Mouse (Mus musculus) heart, embryonic 15.5 days (tissue): ENCODE results near the gene Cfap161. TPM values are rescaled to one million over a fixed set of nuclear protein-coding genes. Genes with fewer than 3 reads are reported as not detected.

ENCODE experiments used
- ATAC-seq: fragments of 200-750 bp; cut with Nextera tagmentation; replicated peaks from 2 replicates; pipeline ENCODE4 v1.8.0; 2017; ENCODE audit warnings: low read depth, moderate TSS enrichment; ENCODE audit not compliant: insufficient number of reproducible peaks, insufficient read depth, low FRiP score
- H3K27ac ChIP-seq: fragments of 300-500 bp; sonication (generic); 2 replicates; pipeline ENCODE4 v1.5.1; 2015; ENCODE audit warnings: mild to moderate bottlenecking, inconsistent platforms
- H3K27me3 ChIP-seq: fragments of 300-500 bp; sonication (generic); 2 replicates; pipeline ENCODE4 v1.6.1; 2015; ENCODE audit warnings: inconsistent platforms
- H3K36me3 ChIP-seq: fragments of 300-500 bp; sonication (generic); 2 replicates; pipeline ENCODE4 v1.6.1; 2015; ENCODE audit warnings: mild to moderate bottlenecking, inconsistent platforms
- H3K4me1 ChIP-seq: fragments of 300-500 bp; sonication (generic); replicated peaks from 2 replicates; pipeline ENCODE4 v1.6.1; 2015; ENCODE audit warnings: inconsistent platforms
- H3K4me2 ChIP-seq: fragments of 300-500 bp; sonication (generic); 2 replicates; pipeline ENCODE4 v1.6.1; 2015; ENCODE audit warnings: inconsistent platforms, mild to moderate bottlenecking, moderate library complexity
- H3K4me3 ChIP-seq: fragments of 300-500 bp; sonication (generic); 2 replicates; pipeline ENCODE4 v1.5.1; 2015; ENCODE audit warnings: mild to moderate bottlenecking, inconsistent platforms
- H3K9ac ChIP-seq: fragments of 300-500 bp; sonication (generic); 2 replicates; pipeline ENCODE4 v1.6.1; 2015; ENCODE audit warnings: mild to moderate bottlenecking, inconsistent platforms
- H3K9me3 ChIP-seq: fragments of 300-500 bp; sonication (generic); replicated peaks from 2 replicates; pipeline ENCODE4 v1.6.1; 2016; ENCODE audit warnings: inconsistent platforms
- WGBS: fragments of 180-500 bp; shearing (Covaris S2); methylation state at CpG from one replicate; pipeline ENCODE4 v1.1.7; 2015; ENCODE audit warnings: mixed read lengths; 5-methylcytosine and 5-hydroxymethylcytosine counted together
- polyA plus RNA-seq: library from polyadenylated mRNA; unstranded; fragments of >200 nt; fragmentation: Nextera tagmentation; extraction: Ambion mirVana; gene quantifications from 2 replicates; pipeline ENCODE4 v1.2.1, GENCODE M21; 2015

The Cfap161 gene
- polyA plus RNA-seq, result 1.8 and 1.9 TPM in 2 replicates

GRCm38 (mm10) chr7:83794705-83795104, at the start of gene Cfap161:
TSS of gene Cfap161 (minus strand) at chr7:83794880.
- H3K4me1 ChIP-seq, result peaks cover 10% of the 10 kb centered on the region
- no peaks in the 10 kb centered on the region for H3K36me3 ChIP-seq
- 13% methylated on average over 14 of the region's 14 CpGs for WGBS
- no peak within 1 kb of the TSS for H3K4me3 ChIP-seq
- H3K9me3 ChIP-seq, result no peaks in the 10 kb centered on the region
- no peak within 1 kb of the TSS for H3K27ac ChIP-seq
- peak within 1 kb of the TSS; percentile 28 for H3K4me2 ChIP-seq
- H3K9ac ChIP-seq, result no peak within 1 kb of the TSS
- peak; percentile 60 for ATAC-seq
- no peaks in the 10 kb centered on the region for H3K27me3 ChIP-seq

DNA sequence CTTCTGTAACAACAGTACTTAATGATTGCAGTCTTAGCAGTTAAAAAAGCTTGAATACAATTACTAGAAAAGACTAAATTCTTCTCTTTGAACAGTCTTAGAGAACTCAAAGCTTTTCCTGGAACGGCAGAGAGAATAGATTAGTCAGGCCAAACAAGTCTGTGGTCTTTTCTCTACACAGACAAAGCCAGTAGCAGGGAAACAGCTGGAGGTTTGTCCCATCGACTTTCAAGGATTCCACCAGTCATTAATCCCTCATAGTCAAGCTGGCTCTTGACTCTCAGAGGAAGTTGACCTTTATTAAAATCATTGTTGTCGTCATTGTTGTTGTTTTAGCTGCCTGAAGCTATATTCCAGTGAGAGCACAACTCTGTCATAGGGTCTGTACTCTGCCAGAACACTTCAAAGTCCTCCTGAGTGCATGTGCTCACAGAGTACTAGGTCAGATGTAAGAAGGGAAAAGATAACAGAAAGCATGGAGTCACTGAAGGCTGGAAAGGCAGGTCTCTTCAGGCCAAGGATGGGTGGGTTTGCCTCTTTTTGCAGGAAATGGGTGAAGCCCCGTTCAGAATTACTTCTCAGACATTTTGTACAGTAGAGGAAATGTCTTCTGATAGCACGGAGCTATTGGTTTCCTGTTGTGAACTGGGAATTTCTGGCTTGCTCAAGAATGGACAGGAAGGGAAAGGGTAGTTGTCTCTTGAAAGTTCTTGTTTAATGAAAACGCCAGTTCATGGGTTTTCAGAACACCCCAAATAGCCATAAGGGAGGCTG, 48.0 kb upstream of the Cfap161 start:
- H3K27ac ChIP-seq, result peak overlapping the region; percentile 25; the same call in 1 of the 2 replicates
- no peak overlapping the region for H3K4me2 ChIP-seq
- no peaks in the 10 kb centered on the region for H3K36me3 ChIP-seq
- peaks cover 5% of the 10 kb centered on the region; the same call in 1 of the 2 replicates for H3K4me1 ChIP-seq
- no peak overlapping the region for H3K4me3 ChIP-seq
- no peaks in the 10 kb centered on the region for H3K27me3 ChIP-seq
- no peaks in the 10 kb centered on the region for H3K9me3 ChIP-seq
- ATAC-seq, result peak; percentile 35; the same call in 1 of the 2 replicates
- no peak overlapping the region for H3K9ac ChIP-seq
- whole genome bisulfite sequencing, result 46% methylated on average over 6 of the region's 6 CpGs

DNA sequence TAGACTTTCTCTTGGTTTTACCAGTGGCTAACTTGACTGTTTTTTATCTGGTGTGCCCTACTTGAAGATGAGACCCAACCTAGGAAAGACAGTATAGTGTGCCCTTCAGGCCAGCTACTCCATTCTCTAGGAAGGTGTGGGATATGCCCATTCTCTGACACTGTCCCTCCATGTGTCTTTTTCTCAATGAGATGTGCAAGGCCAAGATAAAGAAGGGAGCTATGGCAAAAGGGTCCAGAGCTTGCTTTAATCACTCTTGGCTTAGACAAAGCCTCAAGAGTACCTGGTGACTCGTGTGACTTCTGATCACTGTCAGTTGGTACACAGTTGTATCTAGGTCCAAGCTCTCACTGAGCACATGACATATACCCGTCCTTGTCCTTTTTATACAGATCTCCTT, 45.4 kb upstream of the Cfap161 start:
- no peaks in the 10 kb centered on the region for H3K36me3 ChIP-seq
- 71% methylated on average over 2 of the region's 2 CpGs for WGBS
- no peak overlapping the region for H3K4me2 ChIP-seq
- H3K9ac ChIP-seq, result no peak overlapping the region
- no peaks in the 10 kb centered on the region for H3K27me3 ChIP-seq
- no peak overlapping the region for H3K27ac ChIP-seq
- no peaks in the 10 kb centered on the region for H3K9me3 ChIP-seq
- no peak overlapping the region for H3K4me3 ChIP-seq
- peaks cover 5% of the 10 kb centered on the region; the same call in 1 of the 2 replicates for H3K4me1 ChIP-seq
- ATAC-seq, result no peak

DNA sequence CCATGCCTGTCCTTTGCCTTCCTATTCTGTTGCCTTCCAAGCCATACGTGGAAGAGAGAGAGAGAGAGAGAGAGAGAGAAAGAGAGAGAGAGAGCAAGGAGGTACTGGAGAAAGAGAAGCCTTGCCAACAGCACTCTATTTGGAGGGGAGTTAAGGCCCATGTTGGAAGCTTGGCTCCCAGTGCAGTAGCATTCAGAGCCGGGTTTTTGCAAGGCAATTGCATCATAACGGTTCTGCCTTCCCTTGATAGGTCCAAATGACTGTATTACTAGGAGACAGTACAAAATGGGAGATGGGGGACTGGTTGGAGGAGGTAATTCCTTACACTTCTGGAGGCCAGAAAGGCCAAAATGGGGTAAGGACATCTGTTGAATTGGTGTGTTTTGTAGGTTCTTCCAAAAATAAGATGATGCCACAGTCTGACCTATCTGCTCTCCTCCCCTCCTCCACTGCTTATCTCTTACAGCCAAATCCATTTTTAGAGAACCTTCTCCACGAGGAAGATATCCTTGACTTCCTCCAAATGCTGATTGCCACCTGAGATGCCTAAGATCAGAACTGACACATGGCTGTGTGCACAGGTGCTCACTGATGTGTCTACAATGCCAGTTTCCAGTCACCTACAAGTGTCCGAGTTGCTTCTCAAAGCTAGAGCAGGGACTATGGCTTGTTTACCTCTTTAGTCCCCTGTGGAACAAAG, 44.0 kb upstream of the Cfap161 start:
- Histone ChIP-seq H3K4me3 (no peak overlapping the region), H3K36me3 (no peaks in the 10 kb centered on the region), H3K27ac (no peak overlapping the region), H3K27me3 (no peaks in the 10 kb centered on the region), H3K4me1 (peaks cover 5% of the 10 kb centered on the region; the same call in 1 of the 2 replicates), H3K9me3 (no peaks in the 10 kb centered on the region), H3K9ac (no peak overlapping the region), H3K4me2 (no peak overlapping the region)
- WGBS, result 57% methylated on average over 5 of the region's 5 CpGs
- ATAC-seq, result no peak

DNA sequence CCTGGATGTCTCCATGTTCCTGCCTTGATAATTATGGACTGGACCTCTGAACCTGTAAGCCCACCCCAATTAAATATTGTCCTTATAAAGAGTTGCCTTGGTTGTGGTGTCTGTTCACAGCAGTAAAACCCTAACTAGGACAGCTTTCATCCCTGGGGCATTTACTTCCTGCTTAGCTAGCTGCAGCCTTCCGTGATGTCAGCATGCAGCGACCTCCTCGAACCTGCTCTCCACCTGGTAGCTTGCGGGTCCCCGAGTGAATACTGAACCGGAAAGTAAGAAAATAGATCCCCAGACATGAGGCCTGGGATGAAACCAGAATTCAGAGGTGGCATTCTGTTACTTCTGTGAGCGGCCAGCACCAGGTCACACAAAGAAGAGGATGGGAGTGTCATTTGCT, 34.7 kb upstream of the Cfap161 start:
- Histone ChIP-seq H3K36me3 (no peaks in the 10 kb centered on the region), H3K4me3 (no peak overlapping the region), H3K27ac (no peak overlapping the region), H3K27me3 (no peaks in the 10 kb centered on the region), H3K4me2 (no peak overlapping the region), H3K4me1 (no peaks in the 10 kb centered on the region), H3K9me3 (no peaks in the 10 kb centered on the region), H3K9ac (no peak overlapping the region)
- no peak for ATAC-seq
- 78% methylated on average over 7 of the region's 7 CpGs for WGBS

- Histone ChIP-seq H3K36me3 (no peaks in the 10 kb centered on the region), H3K27ac (no peak overlapping the region), H3K9me3 (no peaks in the 10 kb centered on the region), H3K4me1 (no peaks in the 10 kb centered on the region), H3K9ac (no peak overlapping the region), H3K4me2 (no peak overlapping the region), H3K27me3 (no peaks in the 10 kb centered on the region), H3K4me3 (no peak overlapping the region)
- 73% methylated on average over 10 of the region's 10 CpGs for WGBS
- no peak for ATAC-seq
Measured at GRCm38 (mm10) chr7:83827402-83828076, 32.9 kb upstream of the Cfap161 start.

DNA sequence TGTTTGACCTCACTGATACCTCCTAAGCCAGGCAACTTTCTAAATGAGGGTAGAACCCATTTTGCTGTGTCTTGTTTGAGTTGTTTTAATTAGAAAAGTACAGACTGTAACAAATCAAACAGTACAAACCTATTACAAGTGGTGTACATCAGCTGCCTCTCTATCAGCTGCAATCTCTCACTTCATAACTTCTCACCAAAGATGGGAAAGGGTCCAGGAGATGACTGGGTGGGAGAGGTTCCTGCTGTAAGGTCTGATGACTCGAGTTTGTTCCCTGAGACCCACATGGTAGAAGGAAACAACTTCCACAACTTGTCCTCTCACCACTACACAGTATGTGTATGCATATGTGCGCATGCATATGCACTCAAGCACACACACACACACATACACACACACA, 32.1 kb upstream of the Cfap161 start:
- ATAC-seq, result no peak

GRCm38 (mm10) chr7:83821951-83822350, 27.3 kb upstream of the Cfap161 start:
- no peak overlapping the region for H3K27ac ChIP-seq
- no peaks in the 10 kb centered on the region for H3K4me1 ChIP-seq
- H3K9ac ChIP-seq, result no peak overlapping the region
- H3K36me3 ChIP-seq, result no peaks in the 10 kb centered on the region
- ATAC-seq, result no peak
- WGBS, result 86% methylated on average over 2 of the region's 2 CpGs
- no peaks in the 10 kb centered on the region for H3K27me3 ChIP-seq
- no peaks in the 10 kb centered on the region for H3K9me3 ChIP-seq
- H3K4me3 ChIP-seq, result no peak overlapping the region
- no peak overlapping the region for H3K4me2 ChIP-seq

More for the DNA sequence above, 32.1 kb upstream of the Cfap161 start:
- Histone ChIP-seq H3K27ac (no peak overlapping the region), H3K9ac (no peak overlapping the region), H3K4me3 (no peak overlapping the region), H3K4me1 (no peaks in the 10 kb centered on the region), H3K9me3 (no peaks in the 10 kb centered on the region), H3K4me2 (no peak overlapping the region), H3K27me3 (no peaks in the 10 kb centered on the region), H3K36me3 (no peaks in the 10 kb centered on the region)
- WGBS, result 57% methylated on average over 2 of the region's 2 CpGs

DNA sequence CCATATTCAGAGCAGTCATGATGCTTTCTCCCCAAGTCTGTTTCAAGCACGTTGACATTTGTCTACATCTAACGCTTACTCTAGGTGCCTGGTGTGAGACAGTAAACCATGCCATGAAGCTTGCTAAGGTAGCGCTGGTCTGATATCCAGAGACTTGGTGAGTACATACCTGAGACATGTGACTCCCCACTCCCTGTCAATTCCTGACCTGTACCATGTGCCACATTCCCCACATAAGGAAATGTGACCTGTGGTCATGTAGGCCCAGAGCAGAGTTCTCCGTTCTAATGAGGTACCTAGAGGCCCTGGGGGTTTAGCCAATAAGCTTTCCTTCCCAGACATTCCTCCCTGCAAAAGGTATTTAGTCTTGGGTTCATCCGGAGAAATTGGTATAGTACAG, 22.2 kb upstream of the Cfap161 start:
- H3K9ac ChIP-seq, result no peak overlapping the region
- no peaks in the 10 kb centered on the region for H3K36me3 ChIP-seq
- 93% methylated on average over 5 of the region's 5 CpGs for WGBS
- H3K27me3 ChIP-seq, result no peaks in the 10 kb centered on the region
- H3K4me2 ChIP-seq, result no peak overlapping the region
- H3K4me3 ChIP-seq, result no peak overlapping the region
- no peak for ATAC-seq
- H3K27ac ChIP-seq, result no peak overlapping the region
- peaks cover 16% of the 10 kb centered on the region for H3K4me1 ChIP-seq
- H3K9me3 ChIP-seq, result no peaks in the 10 kb centered on the region

- H3K4me2 ChIP-seq, result no peak overlapping the region
- H3K4me3 ChIP-seq, result no peak overlapping the region
- no peaks in the 10 kb centered on the region for H3K9me3 ChIP-seq
- WGBS, result 76% methylated on average over 1 of the region's 1 CpGs
- no peak overlapping the region for H3K9ac ChIP-seq
- no peaks in the 10 kb centered on the region for H3K36me3 ChIP-seq
- no peak for ATAC-seq
- no peak overlapping the region for H3K27ac ChIP-seq
- peaks cover 16% of the 10 kb centered on the region for H3K4me1 ChIP-seq
- H3K27me3 ChIP-seq, result no peaks in the 10 kb centered on the region
Measured at GRCm38 (mm10) chr7:83815646-83816045, 21.0 kb upstream of the Cfap161 start.

DNA sequence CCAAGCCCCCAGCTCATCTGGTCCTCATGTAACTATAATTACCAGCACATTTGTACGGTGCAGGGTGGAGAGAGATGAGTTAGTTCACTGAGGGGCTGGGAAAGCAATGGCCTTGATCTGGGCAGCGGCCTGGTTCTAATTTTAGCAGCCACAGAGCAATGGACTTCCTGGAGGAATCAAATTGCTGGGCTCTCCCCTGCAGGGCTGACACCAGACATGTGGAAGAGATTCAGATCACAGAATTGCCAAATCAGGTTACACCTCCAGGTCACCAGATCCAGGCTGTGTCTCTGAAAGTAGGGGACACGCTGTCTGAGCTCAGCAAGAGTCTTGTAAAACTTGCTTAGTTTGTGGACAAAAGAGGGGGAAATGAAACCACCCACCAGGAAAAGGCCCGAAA, 19.3 kb upstream of the Cfap161 start:
- H3K4me1 ChIP-seq, result peaks cover 30% of the 10 kb centered on the region
- H3K4me3 ChIP-seq, result no peak overlapping the region
- H3K9ac ChIP-seq, result 0 out of 2 replicates have a peak overlapping the region, but pooled peaks have one; percentile 42
- 0 out of 2 replicates have a peak, but pooled peaks have one; percentile 30 for ATAC-seq
- no peaks in the 10 kb centered on the region for H3K27me3 ChIP-seq
- H3K9me3 ChIP-seq, result no peaks in the 10 kb centered on the region
- peak overlapping the region; percentile 86 for H3K27ac ChIP-seq
- H3K36me3 ChIP-seq, result no peaks in the 10 kb centered on the region
- WGBS, result 6% methylated on average over 4 of the region's 4 CpGs
- peak overlapping the region; percentile 34 for H3K4me2 ChIP-seq
